Mouse (Mus musculus) left cerebral cortex, adult 18-20 months (tissue): ENCODE measurements around the gene Hrc. TPM values are rescaled to one million over a fixed set of nuclear protein-coding genes. Genes with fewer than 3 reads are reported as not detected.

Source experiments
- DNase-seq, 2 experiments: peaks; one replicate each; pipeline ENCODE4 v3.0.0; 2021 to 2022; ENCODE audit warnings: low spot score in 2 of 2, mixed read lengths in 1 of 2
- long read RNA-seq, 2 experiments: library from polyadenylated mRNA; stranded (forward); transcript quantifications; one replicate each; pipeline ENCODE4 v2.0.0; 2021
- total RNA-seq, 2 experiments: library from RNA; stranded (reverse); gene quantifications; 2 replicates each; pipeline ENCODE4 v1.2.3; 2021

Gene Hrc
- total RNA-seq: under 1 TPM; 0.19 to 0.30 TPM
- long read RNA-seq, experiment 1: 0 reads
- long read RNA-seq, experiment 2: 0 reads

DNA sequence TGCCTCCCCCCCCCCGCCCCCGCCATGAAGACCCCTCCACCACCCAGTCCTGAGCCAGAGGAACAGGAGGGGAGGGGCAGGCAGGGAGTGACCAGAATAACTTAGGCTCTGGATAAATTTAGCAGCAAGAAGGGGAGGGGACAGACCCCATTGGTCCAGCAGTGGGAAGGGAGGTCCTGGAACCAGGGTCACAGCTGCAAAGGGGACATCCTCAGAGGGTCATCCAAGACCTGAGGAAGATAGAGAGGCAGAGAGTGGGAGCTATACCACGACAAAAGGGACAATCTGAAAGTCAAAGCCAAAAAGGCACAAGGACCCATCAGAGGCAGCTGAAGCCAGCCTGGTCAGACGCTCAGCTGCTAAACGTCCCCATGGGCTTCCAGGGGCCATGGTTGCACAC, at the start of gene Hrc:
TSS of gene Hrc (plus strand) at position 235 of the 400 bp plus-strand sequence.
- no peak for DNase-seq

DNA sequence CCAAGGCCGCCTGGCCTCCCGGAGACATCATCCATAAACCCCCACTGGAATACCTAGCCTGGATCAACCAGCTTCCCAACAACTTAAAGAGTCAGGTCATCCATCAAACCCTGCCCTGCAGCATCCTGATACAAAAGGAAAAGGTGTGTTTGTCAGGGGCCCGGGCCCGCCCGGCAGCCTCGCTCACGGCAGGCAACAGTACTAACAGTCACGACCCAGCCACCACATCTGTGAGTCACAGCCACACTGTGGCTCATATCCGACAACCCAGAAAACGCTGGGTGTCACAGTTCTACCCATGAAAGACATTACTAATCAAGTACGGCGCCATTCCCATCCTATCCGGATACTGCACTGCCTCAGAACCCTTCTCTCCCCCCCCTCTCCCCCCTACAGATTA, 48.6 kb upstream of the Hrc start:
- no peak for DNase-seq

DNA sequence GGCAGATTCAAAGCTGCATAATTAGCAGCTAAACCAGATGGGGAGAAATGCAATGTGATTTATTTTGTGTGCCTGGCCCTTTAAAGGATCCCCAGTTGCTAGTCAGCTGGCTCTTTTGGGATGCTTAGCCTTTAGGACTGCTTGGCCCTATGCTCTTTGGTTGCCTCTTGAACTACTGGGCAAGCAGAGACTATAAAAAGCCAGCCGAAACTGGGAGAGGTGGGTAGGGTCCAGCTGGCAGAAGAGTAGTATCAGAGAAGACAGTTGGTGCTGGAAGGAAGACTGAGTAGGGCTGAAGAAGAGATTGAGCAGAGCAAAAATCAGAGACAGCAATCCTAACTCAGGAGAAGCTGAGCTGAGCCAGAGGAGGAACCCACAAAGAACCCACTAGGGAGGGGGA, 38.5 kb upstream of the Hrc start:
- DNase-seq: no peak

DNA sequence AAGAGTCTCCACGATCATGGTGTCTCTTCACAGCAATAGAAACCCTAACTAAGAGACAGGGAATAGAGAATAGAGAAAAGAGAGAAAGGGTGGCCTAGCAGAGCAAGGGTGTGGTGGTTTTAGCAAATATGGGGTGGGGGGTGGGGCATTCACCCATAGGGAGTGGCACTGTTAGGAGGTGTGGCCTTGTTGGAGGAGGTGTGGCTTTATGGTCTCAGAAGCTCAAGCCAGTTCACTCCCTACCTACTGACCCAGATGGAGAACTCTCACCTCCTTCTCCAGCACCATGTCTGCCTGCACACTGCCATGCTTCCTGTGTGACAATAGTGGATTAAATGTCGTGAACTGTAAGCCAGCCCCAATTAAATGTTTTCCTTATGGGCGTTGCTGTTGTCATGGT, 37.5 kb upstream of the Hrc start:
- DNase-seq: no peak

DNA sequence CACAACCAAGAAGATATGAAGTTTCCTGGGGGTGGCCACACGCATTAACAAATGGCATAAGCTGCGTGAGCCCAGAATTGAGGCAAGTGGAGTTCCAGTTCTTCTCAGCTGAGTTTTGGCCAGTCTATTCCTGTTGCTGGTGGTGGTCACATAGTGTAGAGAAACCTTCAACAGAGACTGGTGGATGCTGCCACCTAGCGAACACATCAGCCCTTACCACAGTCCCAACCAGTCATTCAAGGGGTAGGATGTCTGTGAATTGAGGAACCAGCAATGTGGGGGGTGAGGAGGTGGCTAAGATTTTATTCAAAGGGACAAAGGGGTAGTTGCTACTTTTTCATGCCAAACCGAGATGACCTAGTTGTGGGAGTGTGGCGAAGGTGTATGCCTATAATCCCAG, 35.3 kb upstream of the Hrc start:
- DNase-seq: peak; percentile 73 to 81

DNA sequence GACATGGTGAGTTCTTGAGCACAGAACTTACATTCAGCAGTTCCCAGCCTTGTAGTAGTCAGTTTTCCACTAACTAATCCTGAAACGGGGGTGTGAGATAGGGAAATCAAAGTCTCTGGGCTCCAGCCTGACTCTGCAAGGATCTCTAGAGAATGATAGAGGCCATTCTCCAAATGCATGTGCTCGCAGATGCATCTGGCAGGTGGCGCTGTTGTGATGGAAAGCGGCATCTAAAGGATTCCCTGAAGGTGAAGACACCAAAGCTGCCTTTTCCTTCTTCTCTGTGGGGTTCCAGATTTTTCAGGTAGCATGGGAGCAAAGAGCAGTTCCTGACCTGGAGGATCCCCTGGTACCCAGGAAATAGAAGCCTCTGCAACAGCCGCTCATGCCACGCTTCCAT, 34.8 kb upstream of the Hrc start:
- peak; percentile 82 to 84 for DNase-seq

DNA sequence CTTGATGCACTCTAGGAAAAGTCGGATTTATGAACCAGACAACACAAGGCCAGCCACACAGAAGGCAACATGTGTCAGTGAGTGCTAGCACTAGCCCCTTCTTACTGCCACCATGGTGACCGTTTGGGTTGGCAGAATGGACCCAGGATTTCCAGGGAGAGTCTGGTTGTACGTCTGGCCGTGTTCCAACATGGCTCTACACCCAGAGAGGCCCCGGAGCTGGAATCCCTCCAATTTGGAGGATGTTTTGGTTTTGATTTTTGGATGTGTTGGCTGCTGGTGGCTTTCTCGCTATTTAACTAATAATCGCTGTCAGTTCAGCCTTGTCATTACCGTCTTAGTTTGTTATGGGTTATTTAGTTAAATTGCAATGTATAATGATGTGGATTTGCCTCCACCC, 32.5 kb upstream of the Hrc start:
- DNase-seq: no peak

DNA sequence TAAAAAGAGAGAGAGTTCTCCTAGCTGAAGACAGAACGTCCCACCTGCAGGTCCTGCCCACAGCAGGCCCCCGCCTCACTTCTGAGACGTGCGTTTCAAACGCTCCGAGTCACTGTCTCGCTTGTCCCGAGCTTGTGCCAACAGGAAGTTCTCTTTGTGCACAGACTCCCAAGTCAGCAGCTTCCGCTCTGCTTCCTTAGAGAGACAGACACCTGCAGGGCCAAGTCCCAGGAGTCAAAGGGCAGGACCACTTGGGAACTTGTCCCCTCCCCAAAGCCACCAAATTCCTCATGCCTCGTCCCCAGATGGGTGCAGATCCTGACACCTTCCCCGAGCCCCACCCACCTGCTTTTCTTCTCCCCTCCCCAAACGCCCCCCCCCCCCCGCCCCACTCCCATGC, 30.2 kb upstream of the Hrc start:
- no peak for DNase-seq

DNA sequence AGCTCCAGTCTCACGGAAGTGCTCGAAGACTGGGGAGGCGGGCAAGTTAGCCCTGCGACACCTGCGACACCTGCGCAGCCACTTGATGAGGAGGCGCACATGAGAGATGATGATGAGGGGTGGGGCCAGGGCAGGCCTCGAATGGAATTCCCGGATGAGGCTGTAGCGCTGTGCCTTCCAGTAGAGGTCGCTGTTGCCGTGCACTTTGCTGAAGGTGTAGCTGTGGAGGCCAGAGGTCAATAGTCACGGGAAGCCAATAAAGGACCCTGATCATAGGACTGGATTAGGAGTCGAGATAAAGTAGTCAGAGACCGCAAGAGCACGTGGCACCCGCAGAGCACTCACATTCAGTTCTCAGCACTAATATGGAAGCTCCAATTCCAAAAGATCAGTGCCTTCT, 29.8 kb upstream of the Hrc start:
- peak; percentile 61 to 71 for DNase-seq

DNA sequence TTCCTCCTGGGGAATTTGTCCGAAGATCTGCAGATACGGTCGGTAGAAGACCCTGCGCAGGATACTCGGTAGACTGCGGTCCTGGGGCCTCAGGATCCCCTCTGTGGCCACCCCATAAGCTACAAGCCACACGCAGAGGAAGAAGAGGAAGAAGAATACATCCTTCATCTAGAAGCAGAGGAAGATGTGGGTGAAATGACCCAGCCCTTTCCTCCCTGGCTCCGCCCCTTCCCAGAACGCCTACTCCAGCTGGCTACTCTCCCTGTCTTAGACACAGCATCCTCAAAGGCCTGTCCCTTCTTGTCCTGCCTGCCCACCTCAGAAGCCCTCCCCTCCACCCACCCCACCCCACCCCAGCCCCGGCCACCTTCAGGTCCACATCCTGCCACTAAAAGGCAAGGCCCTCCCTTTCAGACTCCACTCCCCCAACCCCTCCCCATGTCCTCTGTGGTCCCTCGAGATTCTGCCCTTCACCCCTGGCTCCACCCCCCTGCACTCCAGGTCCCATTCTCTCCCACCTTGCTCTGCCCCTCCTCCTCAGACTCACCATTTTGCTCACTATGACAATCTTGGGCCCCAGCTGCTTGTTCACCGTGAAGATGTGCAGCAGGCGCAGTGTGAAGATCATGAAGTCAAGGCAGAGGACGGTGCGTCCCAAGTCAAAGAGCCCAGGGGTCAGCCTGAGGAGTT, 26.4 kb upstream of the Hrc start:
- no peak for DNase-seq

DNA sequence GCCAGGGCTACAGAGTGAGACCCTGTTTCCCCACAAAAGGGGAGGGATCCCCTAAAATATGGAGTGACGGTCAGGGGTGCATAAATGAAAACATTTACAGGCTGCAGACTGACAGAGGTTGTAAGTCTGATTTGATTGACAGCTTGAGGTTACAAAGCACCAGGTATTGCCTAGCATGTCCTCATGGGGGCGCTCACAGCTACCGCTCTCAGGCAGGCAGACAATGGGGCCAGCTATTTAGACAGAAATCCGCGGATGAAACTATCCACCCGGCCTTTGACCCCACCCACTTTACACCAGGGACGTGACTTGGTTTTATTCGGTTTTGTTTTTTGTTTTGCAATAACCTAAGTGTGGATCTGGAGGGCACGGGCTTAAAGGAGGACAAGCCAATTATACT, 25.6 kb upstream of the Hrc start:
- peak in 1 of 2 experiments; percentile 56 for DNase-seq

DNA sequence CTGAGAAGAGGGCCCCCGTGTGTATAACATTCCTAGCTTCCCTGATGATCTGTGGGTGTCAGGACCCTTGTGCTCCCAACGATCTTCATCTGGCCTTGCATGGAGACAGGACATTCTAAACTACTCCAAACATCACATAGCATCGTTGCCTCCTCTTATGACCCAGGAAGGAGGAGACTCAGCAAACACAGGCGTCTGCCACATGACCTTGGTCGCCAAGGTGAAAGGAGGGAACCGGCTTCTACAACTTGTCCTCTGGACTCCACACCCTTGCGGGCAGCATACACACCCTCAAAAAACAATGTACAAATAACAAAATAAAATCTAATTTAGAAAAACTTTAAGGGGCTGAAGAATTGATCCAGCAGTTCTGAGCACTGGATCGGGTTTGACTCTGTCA, 23.1 kb upstream of the Hrc start:
- no peak for DNase-seq

DNA sequence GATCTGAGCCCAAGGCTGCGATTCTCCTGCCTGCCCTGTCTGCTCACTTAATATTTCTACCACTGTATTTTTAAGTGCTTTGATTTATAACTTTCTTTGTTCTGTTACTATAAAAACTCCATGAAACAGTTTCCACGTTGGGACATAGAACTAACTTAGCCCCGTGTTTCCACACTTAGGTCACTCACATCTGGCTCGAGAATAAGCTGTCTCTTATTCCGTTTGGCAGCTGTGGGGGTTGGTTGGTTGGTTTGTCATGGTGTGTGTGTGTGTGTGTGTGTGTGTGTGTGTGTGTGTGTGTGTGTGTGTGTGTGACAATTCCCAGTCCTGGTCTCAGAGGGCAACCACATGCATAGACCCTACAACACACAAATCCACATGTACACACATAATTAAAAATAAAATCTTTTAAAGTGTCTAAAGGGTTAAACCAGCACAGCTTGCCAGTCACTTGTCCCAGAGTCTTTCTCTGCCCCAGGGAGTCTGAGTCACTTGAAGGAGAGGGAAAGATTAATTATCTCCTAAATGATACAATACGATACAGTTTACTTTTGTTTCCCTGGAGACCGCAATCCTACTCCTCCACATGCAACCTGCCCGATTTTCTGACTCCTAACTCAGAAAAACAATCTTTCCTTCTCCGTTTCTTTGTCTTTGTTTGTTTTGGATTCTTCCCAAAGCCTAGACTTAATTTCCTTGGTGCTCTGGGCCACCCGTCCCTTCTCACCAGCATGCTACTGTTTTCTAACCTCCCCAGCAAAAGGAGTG, 22.2 kb upstream of the Hrc start:
- DNase-seq: no peak

DNA sequence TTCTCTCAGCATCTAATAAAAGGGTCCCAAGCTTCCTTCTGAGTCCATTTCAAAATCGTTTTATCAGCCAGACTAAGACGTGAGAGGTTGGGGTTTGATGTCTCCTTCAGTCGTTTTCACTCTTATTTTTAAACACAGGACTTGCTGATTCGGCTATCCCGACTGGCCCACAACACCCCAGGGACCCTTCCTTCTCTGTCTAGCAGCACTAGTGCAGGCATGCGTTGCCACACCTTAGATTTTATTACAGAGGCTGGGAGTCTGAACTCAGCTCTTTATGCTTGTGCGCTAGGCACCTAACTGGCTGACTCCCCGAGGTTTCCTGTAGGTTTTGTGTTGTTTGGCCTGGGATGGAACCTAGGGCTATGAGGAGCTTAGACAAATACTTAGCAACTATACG, 21.6 kb upstream of the Hrc start:
- DNase-seq: no peak

DNA sequence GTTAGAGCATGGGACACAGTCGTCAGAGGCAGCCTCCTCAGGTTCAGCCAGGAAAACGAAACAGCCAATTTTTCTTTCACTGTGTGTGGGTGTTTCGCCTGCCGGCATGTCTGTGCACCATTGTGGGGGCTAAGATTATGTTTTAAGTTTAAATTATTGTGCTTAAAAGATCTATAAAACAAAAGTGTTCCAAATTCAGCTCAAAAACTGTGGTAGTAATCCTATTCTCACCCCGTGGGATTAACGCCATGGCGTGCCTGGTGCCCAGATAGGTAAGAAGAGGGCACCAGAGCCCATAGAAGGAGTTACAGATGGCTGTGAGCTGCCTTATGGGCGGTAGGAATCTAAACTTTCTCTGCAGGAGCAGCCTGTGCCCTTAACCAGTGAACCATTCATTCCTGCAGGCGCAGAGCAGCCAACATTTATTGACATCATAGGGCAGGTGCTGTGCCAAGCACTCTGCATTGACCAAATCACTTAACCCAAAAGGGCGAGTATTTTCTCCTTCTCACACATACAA, 19.8 kb upstream of the Hrc start:
- DNase-seq: no peak

DNA sequence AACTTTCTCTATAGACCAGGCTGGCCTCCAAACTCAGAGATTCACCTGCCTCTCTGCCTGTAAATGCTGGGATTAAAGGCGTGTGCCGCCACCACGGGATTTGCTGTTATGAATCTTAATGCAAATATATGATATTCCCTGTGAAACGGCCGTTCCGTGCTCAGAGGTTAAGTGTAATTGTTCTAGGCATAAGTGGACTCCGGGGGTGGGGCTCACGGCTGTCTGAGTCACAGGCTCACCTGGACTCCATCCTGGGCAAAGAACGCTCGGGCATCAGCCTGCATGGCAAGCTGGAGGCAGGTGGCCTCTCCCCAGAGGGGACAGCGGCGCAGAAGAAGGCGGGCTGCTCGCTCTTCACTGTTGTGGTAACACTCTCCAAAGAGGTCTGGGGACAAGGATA, 18.6 kb upstream of the Hrc start:
- no peak for DNase-seq

DNA sequence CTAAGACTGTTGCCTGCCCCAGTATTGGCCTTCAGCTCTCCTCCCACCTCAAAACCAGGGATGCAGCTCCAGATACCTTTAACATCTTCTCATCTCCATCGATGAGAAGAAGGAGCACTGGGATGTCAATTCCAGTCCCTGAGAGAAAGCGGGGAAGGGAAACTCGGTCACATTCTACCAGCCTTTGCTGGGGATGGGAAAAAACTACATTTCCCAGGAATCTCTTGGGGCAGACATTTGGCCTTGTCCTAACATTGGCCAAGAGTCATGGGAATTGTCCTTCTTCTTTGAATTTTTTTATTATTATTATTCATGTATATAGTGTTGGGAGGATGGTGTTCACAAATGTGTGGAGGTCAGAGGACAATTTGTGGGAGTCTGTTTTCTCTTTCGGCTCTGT, 12.8 kb upstream of the Hrc start:
- no peak for DNase-seq

DNA sequence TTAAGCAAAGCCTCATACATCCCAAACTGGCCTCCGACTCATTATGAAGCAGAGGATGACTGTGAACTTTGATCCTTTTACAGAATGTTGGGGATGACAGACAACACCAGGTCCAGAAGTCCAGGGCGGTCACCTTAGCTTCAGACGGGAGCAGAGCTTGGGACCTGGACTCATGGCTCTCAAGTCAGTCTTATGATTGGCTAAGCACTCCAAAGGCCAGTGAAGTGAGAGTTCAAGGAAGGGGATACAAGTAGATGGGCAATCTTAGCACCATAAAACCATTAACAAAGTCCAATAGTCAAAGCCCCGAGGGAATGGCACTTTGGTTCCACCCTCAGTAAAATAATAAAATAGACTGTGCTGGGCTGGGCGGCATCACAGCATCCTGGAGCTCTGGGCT, 12.0 kb upstream of the Hrc start:
- DNase-seq: no peak

DNA sequence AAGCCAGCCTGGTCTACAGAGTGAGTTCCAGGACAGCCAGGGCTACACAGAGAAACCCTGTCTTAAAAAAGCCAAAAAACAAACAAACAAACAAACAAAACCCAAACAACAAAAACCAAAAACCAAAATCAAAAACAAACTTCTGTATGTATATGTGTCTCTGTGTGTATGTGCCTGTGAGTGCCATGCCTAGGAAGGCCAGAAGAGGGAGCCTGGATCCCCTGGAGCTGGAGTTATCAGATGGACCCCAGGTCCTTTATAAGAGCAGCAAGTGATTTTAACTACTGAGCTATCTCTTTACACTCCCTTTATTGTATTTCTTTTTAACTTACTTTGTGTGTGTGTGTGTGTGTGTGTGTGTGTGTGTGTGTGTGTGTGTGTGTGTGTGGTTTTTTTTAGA, 9.3 kb upstream of the Hrc start:
- DNase-seq: no peak

DNA sequence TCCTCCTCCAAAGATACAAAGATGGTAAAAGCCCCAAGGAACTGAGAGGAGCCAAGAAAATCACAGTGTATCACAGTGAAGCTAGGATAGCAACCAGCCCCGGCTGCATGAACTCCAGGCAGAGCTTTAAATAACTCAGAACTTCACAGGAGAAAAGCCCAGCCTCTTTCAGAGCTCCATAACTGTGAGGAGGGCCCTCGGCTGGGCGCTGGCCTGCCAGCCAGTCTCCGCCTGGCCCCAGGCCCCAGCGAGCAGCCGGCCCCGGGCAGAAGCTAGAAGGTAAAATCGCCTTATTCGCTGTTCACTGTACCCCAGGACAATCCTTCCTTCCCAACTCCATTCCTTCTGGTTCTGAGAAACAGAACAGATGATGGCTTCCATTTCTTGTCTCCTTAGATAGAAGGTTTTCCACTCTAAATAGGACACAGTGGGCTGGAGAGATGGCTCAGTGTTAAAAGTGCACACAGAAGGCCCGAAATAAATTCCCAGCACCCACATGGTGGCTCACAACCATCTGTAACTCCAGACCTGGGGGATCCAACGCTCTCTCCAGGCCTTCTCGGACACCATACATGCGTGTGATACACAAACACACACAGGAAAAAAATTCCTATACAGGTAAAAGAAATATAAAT, 6.1 kb upstream of the Hrc start:
- no peak for DNase-seq

DNA sequence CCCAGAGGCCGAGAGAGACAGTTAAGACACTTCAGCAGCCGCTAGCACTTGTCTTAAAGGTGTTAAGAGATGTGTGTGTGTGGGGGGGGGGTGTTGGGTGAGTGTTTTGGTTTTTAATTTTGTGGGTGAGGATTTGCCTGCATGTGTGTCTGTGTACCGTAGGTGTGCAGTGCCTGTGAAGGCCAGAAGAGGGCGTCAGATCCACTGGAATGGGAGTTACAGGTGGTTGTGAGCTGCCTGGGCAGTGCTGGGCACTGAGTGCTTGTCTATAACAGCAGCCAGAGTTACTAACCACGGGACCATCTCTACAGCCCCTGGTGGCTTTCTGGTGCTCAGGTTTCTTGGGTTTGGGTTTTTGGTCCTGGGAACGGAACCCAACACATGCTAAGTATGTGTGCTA, 3.6 kb upstream of the Hrc start:
- DNase-seq: no peak
